Mouse (Mus musculus): ENCODE data around the gene Ccna1.

Gene Ccna1

GRCm38 (mm10) chr3:55055038-55055746 is at the start of gene Ccna1:
Ccna1 (minus strand) TSS chr3:55055501.
- DNase-seq (ENCODE audit: low read depth, low spot score) = peak; percentile 86

- no peak for DNase-seq (ENCODE audit: low read depth, low spot score)
Measured at GRCm38 (mm10) chr3:55101092-55101491, 45.8 kb upstream of the Ccna1 start.

GRCm38 (mm10) chr3:55098990-55099389 is 43.7 kb upstream of the Ccna1 start:
- no peak for DNase-seq (ENCODE audit: low read depth, low spot score)

- DNase-seq (ENCODE audit: low read depth, low spot score) = no peak
Measured at GRCm38 (mm10) chr3:55098014-55098413, 42.7 kb upstream of the Ccna1 start.

GRCm38 (mm10) chr3:55097186-55097585 is 41.9 kb upstream of the Ccna1 start:
- no peak for DNase-seq (ENCODE audit: low read depth, low spot score)

GRCm38 (mm10) chr3:55096655-55097005 is 41.3 kb upstream of the Ccna1 start:
- DNase-seq (ENCODE audit: low read depth, low spot score) = no peak

- DNase-seq (ENCODE audit: low read depth, low spot score) = no peak
Measured at GRCm38 (mm10) chr3:55095968-55096654, 40.8 kb upstream of the Ccna1 start.

- no peak for DNase-seq (ENCODE audit: low read depth, low spot score)
Measured at GRCm38 (mm10) chr3:55093161-55093560, 37.9 kb upstream of the Ccna1 start.

- DNase-seq (ENCODE audit: low read depth, low spot score) = no peak
Measured at GRCm38 (mm10) chr3:55089291-55089690, 34.0 kb upstream of the Ccna1 start.

GRCm38 (mm10) chr3:55088843-55089242 is 33.5 kb upstream of the Ccna1 start:
- no peak for DNase-seq (ENCODE audit: low read depth, low spot score)

- no peak for DNase-seq (ENCODE audit: low read depth, low spot score)
Measured at GRCm38 (mm10) chr3:55088359-55088758, 33.1 kb upstream of the Ccna1 start.

- no peak for DNase-seq (ENCODE audit: low read depth, low spot score)
Measured at GRCm38 (mm10) chr3:55087360-55087759, 32.1 kb upstream of the Ccna1 start.

- DNase-seq (ENCODE audit: low read depth, low spot score) = no peak
Measured at GRCm38 (mm10) chr3:55086948-55087347, 31.6 kb upstream of the Ccna1 start.

- DNase-seq (ENCODE audit: low read depth, low spot score) = no peak
Measured at GRCm38 (mm10) chr3:55085716-55086115, 30.4 kb upstream of the Ccna1 start.

- DNase-seq (ENCODE audit: low read depth, low spot score) = no peak
Measured at GRCm38 (mm10) chr3:55084781-55085180, 29.5 kb upstream of the Ccna1 start.

GRCm38 (mm10) chr3:55080055-55080454 is 24.8 kb upstream of the Ccna1 start:
- peak; percentile 79 for DNase-seq (ENCODE audit: low read depth, low spot score)

GRCm38 (mm10) chr3:55079619-55080018 is 24.3 kb upstream of the Ccna1 start:
- no peak for DNase-seq (ENCODE audit: low read depth, low spot score)

GRCm38 (mm10) chr3:55078233-55078632 is 22.9 kb upstream of the Ccna1 start:
- DNase-seq (ENCODE audit: low read depth, low spot score) = no peak

- DNase-seq (ENCODE audit: low read depth, low spot score) = no peak
Measured at GRCm38 (mm10) chr3:55075294-55075648, 20.0 kb upstream of the Ccna1 start.

GRCm38 (mm10) chr3:55074576-55075293 is 19.4 kb upstream of the Ccna1 start:
- DNase-seq (ENCODE audit: low read depth, low spot score) = no peak

GRCm38 (mm10) chr3:55067791-55068434 is 12.6 kb upstream of the Ccna1 start:
- DNase-seq (ENCODE audit: low read depth, low spot score) = no peak

- no peak for DNase-seq (ENCODE audit: low read depth, low spot score)
Measured at GRCm38 (mm10) chr3:55066666-55067023, 11.3 kb upstream of the Ccna1 start.

All from ZHBTc4 (cell line).